Mouse (Mus musculus): Measurements from ENCODE around the gene Olfr78.

DNA sequence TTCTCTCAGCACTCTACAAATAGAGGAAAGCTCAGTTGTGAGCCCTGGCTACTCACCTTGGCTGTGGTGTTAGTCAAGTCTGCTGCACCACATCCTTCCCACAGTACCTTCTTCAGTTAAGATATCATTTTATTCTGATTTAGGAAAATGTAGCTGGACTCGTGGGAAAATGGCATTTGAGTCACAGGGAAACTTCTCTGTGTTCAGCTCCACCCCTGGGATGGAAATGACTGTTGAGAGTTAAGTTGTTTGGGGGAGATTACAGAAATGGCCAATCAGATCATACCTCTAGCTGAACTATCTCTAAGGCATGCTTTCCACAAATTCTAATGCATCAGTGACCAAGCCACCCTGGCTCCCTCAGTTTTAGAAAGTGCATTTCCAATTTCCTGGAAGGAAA lies 40.3 kb downstream of the Olfr78 start, which contains the start of gene Olfr33:
- no peak for TF ChIP-seq POLR2A (IDR thresholded peaks at IDR 0.05; ENCODE audit: extremely low read depth, insufficient read depth, low read length)
- TF ChIP-seq CTCF (IDR thresholded peaks at IDR 0.05; ENCODE audit: extremely low read depth, insufficient read depth, low read length): no peak

Data from cortical plate, adult 2 months (tissue).